Mouse (Mus musculus) G1E-ER4 (cell line): ENCODE data around the gene H2-DMa. TPM values are rescaled to one million over a fixed set of nuclear protein-coding genes. Genes with fewer than 3 reads are reported as not detected.

Experiments
- GATA1 ChIP-seq: IDR thresholded peaks from one replicate; pipeline ENCODE4 v1.8.0; 2012; ENCODE audit warnings: low read length, inconsistent platforms
- polyA plus RNA-seq: library from polyadenylated mRNA; stranded (reverse); fragments of >175 nt; gene quantifications from 2 replicates; pipeline ENCODE4 v1.2.3, GENCODE M21; 2012

The H2-DMa gene
- polyA plus RNA-seq, 1 experiment, result 2.0 TPM

DNA sequence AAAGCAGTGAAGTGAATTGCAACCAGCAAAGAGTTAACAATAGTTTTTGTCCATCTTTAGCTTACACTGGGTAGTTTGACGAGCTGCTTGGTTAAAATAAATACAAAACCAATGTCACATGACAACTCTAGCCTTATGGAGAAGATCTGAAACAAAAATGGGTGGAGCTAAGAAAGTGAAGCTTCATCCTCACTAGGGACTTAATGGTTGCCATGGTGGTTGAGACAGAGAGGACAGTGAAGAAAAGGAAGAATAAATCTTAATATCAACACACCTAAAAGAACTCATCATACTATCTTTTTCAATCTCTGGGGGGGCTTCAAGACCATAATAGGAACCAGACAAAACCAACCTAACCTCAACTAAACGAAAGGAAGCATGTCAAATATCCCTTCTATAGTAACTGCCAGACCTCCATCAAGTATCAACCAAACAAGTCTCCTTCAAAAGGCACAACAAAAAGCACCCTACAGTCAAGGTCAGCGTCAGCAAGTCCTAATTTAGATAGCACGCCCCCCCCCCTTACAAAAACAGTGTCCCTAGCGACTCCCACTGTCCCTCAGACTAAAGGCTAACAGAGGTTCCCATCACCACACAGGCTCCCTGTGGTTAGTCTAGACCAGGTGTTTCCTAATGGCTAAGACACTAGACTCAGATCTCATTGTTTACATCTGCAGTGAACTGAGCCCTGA, 1.8 kb upstream of the H2-DMa start:
- TF ChIP-seq GATA1, result no peak

DNA sequence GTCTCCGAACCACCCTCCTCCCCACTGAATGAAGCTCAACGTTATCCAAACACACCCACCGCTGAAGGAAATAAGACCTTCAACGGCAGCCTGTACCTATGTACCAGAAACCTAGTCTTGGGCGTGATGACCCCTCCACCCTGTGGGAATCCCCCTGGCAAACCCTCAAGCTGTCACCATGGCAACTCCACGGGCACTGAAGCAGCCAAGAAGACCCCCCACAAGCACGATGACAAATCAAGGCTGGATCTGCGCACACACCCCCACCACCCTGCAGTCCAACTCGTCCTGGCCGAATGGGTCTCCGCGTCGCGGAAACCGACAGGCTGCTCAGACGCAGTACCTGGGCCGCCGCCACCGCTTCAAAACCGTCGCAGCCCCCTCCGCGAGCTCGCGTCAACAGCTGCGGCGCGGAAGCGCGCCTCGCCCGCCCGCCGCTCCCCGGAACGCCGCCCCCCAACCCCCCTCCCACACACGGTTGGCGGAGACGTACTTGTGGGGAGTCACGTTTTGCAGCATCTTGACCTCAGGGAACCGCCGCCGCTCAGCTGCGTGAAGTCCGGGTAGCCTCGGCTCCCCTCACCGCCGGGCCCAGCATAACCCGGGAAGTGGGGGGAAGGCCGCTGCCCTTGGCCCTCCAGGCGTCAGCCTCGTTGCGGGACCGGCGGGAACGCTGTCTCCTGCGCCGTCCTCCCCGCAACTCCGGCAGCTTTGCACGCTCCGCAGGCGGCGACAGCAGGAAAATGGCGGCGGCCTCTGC, 1.0 kb upstream of the H2-DMa start:
- no peak for TF ChIP-seq GATA1

DNA sequence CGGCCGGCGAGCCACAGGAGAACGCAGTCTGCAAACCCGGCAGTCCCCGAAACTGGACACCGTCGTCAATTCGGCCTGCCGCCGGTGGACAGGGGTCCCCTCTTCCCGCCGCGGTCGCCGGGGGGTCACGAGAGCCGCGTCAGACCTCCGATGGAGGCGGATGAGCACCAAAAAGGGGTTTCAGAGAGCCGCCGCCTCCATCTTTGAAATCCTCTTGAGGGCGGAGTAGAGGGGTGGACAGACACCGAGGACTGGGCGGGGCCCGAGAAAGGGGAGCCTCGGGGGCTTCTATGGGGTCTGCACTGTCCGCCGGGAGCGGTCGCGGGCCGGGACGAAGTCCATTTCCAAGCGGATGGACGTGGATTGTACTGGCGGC, 480 bp upstream of the H2-DMa start:
- TF ChIP-seq GATA1, result no peak

DNA sequence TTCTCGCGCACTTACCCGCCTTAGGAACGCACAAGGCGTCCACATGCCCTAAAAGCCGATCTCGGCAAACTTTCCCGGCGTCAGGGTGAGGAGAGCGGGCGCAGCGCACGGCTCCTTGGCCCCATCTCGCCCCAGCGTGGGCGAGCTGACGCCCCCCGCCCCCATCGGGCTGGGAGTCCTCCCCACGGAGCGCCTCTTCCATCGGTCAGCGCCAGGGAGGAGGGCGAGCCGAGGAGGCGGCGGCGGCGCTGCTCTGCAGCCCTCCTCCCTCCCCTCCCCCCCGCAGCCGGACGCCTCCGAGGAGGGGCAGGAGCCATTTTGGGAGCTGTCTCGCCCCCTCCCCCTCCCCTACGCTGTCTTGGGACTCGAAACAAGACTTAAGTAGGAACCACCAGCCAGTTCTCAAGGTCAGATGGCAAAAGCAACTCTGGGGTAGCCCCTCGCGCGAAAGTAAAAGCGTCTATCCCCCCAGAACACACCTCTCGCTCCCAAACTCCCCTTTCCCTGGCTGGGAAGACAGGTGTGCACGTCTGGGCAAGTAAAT, 911 bp downstream of the H2-DMa start:
- no peak for TF ChIP-seq GATA1

GRCm38 (mm10) chr17:34120814-34121171, 1.5 kb downstream of the H2-DMa start:
- no peak for TF ChIP-seq GATA1

DNA sequence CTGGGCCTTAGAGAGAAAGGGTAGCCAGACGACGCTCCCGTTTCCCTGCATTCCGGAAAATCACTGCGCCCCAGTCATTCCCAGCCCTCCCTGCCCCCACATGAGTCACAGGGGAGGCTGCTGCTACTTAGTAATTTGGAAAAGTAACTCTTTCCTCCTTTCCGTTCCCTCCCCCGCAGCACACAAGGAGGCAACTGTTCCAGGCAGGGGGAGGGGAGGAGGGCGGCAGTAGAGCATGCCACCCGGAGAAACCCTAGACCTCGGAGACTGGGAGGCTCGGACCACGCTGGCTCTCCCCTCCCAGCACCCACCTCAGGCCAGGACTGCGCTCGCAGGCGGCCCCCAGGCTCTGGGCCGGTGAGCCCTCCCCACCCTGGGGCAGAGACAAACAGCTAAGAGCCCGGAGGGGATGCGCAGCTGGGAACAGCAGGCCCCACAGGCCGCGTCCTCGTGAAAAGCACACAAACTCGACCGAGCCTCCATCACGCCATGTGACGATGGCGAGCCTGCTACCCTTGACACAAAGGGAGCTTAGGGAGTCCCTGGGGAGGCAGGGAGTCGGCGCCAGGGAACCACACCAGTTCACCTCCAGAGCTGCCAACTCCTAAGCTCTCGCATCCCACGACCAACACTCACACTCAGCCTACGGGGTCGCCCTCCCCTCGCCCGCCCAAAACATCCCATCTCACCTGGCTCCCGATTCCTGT, 2.0 kb downstream of the H2-DMa start:
- TF ChIP-seq GATA1, result no peak

GRCm38 (mm10) chr17:34121879-34122187, 2.5 kb downstream of the H2-DMa start:
- TF ChIP-seq GATA1, result no peak

GRCm38 (mm10) chr17:34122188-34122984, 3.0 kb downstream of the H2-DMa start, which contains the start of gene Brd2:
Gene Brd2, minus strand, starts transcription at chr17:34122634.
- no peak for TF ChIP-seq GATA1

- no peak for TF ChIP-seq GATA1
Observed at GRCm38 (mm10) chr17:34123111-34123510, 3.8 kb downstream of the H2-DMa start.

- TF ChIP-seq GATA1, result no peak
Observed at GRCm38 (mm10) chr17:34123518-34123917, 4.2 kb downstream of the H2-DMa start.

GRCm38 (mm10) chr17:34124649-34125048, 5.3 kb downstream of the H2-DMa start:
- TF ChIP-seq GATA1, result no peak

GRCm38 (mm10) chr17:34126826-34127420, 7.6 kb downstream of the H2-DMa start:
- no peak for TF ChIP-seq GATA1

DNA sequence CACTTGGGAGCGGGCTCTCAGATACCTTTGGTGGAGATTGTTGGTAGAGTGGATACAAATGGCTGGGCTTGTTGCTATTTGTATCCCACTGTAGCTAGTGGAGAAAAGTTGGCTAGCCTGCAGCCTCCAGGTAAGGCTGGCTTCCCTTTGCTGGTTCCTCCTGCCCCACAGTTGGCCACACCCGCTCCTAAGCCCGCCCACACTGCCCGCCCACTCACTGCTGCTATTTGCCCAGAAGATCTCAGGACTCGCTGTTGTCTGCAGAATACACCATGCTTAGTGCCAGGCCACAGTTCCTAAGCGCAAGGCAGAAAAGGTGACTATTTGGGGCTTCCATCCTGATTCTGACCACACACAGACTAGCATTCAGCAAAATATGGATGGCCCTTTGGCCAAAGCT, 8.1 kb downstream of the H2-DMa start:
- TF ChIP-seq GATA1, result no peak

- TF ChIP-seq GATA1, result no peak
Observed at GRCm38 (mm10) chr17:34128264-34128937, 9.1 kb downstream of the H2-DMa start.
